In the genomic region with DNA sequence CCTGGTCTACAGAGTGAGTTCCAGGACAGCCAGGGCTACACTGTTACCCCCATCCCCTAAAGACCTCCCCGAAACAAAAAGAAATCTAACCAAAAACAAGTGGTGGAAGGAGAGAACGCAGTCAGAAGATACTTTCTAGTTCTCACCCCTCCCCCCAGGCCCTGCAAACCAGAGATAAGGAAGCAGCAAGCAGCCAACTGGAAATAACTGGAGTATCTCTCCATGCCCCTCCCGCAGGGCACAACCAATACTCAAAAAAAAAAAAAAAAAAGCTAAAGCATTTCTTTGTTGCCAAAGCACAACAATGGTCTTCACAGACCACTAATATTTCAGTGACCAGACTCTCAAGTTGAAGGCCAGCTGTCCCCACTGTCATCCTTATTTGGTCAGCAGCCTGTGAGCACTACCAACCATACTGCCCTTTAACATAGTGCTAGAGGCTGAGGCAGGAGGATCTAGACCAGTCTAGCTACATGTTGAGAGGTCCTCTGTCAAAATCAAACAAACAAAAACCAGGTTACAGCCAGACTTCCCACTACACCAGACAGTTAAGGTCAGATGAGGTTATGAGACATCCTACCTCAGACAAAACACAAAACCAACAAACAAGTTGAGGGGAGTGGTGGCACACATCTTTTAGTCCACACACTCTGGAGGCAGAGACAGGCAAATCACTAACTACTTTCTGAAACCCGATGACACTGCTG, we compare ENCODE assay signal across 12 mouse cellular contexts. TPM values are rescaled to one million over a fixed set of nuclear protein-coding genes. Genes with fewer than 3 reads are reported as not detected.
A peak's percentile ranks its signal among the peaks of the same experiment; 100 is the strongest.
DNase-seq lines count a peak whose midpoint lies in the region; ATAC-seq lines count a peak whose summit lies in the region.
"Had no signal": no experiment of that assay in that cellular context is flagged by ENCODE, and none has a peak within 500 bp of the region (broad histone marks: within the 10 kb centered on the region; RNA-seq: fewer than 3 reads in every experiment).

No protein-coding gene starts in this region.

- H3K9ac ChIP-seq in heart, embryonic 12.5 days: peak overlapping the region; percentile 27; the same call in 1 of the 2 replicates
- no peak overlapping the region for H3K9ac ChIP-seq in hindbrain, embryonic 15.5 days
- no peak overlapping the region for H3K9ac ChIP-seq in midbrain, embryonic 16.5 days (ENCODE audit: low read depth, low read length)
- H3K9ac ChIP-seq: lung, embryonic 15.5 days had no signal

- peak; percentile 41; the same call in 1 of the 2 replicates for ATAC-seq in heart, embryonic 12.5 days (ENCODE audit: insufficient number of reproducible peaks, low FRiP score)
- ATAC-seq in hindbrain, embryonic 15.5 days (ENCODE audit: low FRiP score, low read depth): no peak
- no peak for ATAC-seq in midbrain, embryonic 16.5 days

- peak overlapping the region; percentile 65 for H3K27ac ChIP-seq in heart, embryonic 12.5 days (ENCODE audit: poor library complexity, severe bottlenecking)
- H3K27ac ChIP-seq in hindbrain, embryonic 15.5 days (replicated peaks): no peak overlapping the region
- H3K27ac ChIP-seq in midbrain, embryonic 16.5 days (ENCODE audit: low read length): no peak overlapping the region
- H3K27ac ChIP-seq: lung, embryonic 15.5 days had no signal

- peak overlapping the region; percentile 94 for H3K4me2 ChIP-seq in heart, embryonic 12.5 days
- H3K4me2 ChIP-seq in hindbrain, embryonic 15.5 days: peak overlapping the region; percentile 82
- H3K4me2 ChIP-seq in midbrain, embryonic 16.5 days (ENCODE audit: low read length): peak overlapping the region; percentile 19; the same call in 1 of the 2 replicates

- no peak for DNase-seq in heart, postnatal 4 days
- DNase-seq in c-Kit-negative CD71-positive TER-119-positive erythroid progenitor cells, embryonic 14.5 days (ENCODE audit: low read depth, low spot score): peak; percentile 80
- no peak for DNase-seq in right cerebral cortex, postnatal 36 days (ENCODE audit: low spot score in 2 of 2)
- no peak for DNase-seq in adrenal gland, adult 18-20 months (ENCODE audit: low spot score in 2 of 2)
- no peak for DNase-seq in frontal cortex, postnatal 10 days (ENCODE audit: low spot score in 2 of 2)
- DNase-seq: adrenal gland, postnatal 10 days; gastrocnemius, postnatal 25 days; kidney, postnatal 14 days had no signal

- 26% methylated on average over 4 of the region's 4 CpGs for WGBS in heart, embryonic 12.5 days
- WGBS in hindbrain, embryonic 15.5 days: 70% methylated on average over 4 of the region's 4 CpGs
- 64% methylated on average over 4 of the region's 4 CpGs for WGBS in midbrain, embryonic 16.5 days

- no peaks in the 10 kb centered on the region for H3K27me3 ChIP-seq in heart, embryonic 12.5 days (replicated peaks)
- H3K27me3 ChIP-seq in hindbrain, embryonic 15.5 days: no peaks in the 10 kb centered on the region
- H3K27me3 ChIP-seq in midbrain, embryonic 16.5 days (ENCODE audit: control insufficient read depth, insufficient read depth, low read depth, low read length): no peaks in the 10 kb centered on the region
- H3K27me3 ChIP-seq: lung, embryonic 15.5 days had no signal

- peaks cover 34% of the 10 kb centered on the region for H3K4me1 ChIP-seq in heart, embryonic 12.5 days (replicated peaks)
- H3K4me1 ChIP-seq in hindbrain, embryonic 15.5 days (replicated peaks): peaks cover 33% of the 10 kb centered on the region
- H3K4me1 ChIP-seq in midbrain, embryonic 16.5 days (ENCODE audit: control insufficient read depth, insufficient read depth, low read length): peaks cover 30% of the 10 kb centered on the region

- peak overlapping the region; percentile 14 for H3K4me3 ChIP-seq in heart, embryonic 12.5 days
- H3K4me3 ChIP-seq in hindbrain, embryonic 15.5 days: no peak overlapping the region
- no peak overlapping the region for H3K4me3 ChIP-seq in midbrain, embryonic 16.5 days (ENCODE audit: low read depth, low read length)

- peaks cover 35% of the 10 kb centered on the region for H3K36me3 ChIP-seq in heart, embryonic 12.5 days
- peaks cover 33% of the 10 kb centered on the region for H3K36me3 ChIP-seq in hindbrain, embryonic 15.5 days
- peaks cover 21% of the 10 kb centered on the region for H3K36me3 ChIP-seq in midbrain, embryonic 16.5 days (ENCODE audit: control insufficient read depth, insufficient read depth, low read length)

- H3K9me3 ChIP-seq in heart, embryonic 12.5 days (replicated peaks): no peaks in the 10 kb centered on the region
- no peaks in the 10 kb centered on the region for H3K9me3 ChIP-seq in hindbrain, embryonic 15.5 days
- H3K9me3 ChIP-seq in midbrain, embryonic 16.5 days (replicated peaks; ENCODE audit: control insufficient read depth, low read length, poor library complexity, severe bottlenecking): no peaks in the 10 kb centered on the region
- H3K9me3 ChIP-seq: lung, embryonic 15.5 days had no signal

RNA-seq across cellular contexts. Expression of gene Stoml2, which starts 6.5 kb away (rescaled TPM):
- polyA plus RNA-seq in heart, embryonic 12.5 days (2016; fragmentation: Nextera tagmentation; extraction: Ambion mirVana): 208 and 219 TPM in 2 replicates
- total RNA-seq in heart, postnatal 4 days (2021): 100 to 1,000 TPM; 101 to 107 TPM
- polyA plus RNA-seq in hindbrain, embryonic 15.5 days (2015; fragmentation: Nextera tagmentation; extraction: Ambion mirVana): 227 and 236 TPM in 2 replicates
- 211 and 234 TPM in 2 replicates for polyA plus RNA-seq in midbrain, embryonic 16.5 days (2015; fragmentation: Nextera tagmentation; extraction: Ambion mirVana)
- 100 to 1,000 TPM; 159 to 223 TPM for total RNA-seq in adrenal gland, adult 18-20 months (2021)

RNA-seq across cellular contexts. Expression of gene Fam214b, which starts 8.0 kb away (rescaled TPM):
- 17.4 and 19.3 TPM in 2 replicates for polyA plus RNA-seq in heart, embryonic 12.5 days (2016; fragmentation: Nextera tagmentation; extraction: Ambion mirVana)
- 10 to 100 TPM; 20.4 to 20.7 TPM for total RNA-seq in heart, postnatal 4 days (2021)
- 37.5 and 38.9 TPM in 2 replicates for polyA plus RNA-seq in hindbrain, embryonic 15.5 days (2015; fragmentation: Nextera tagmentation; extraction: Ambion mirVana)
- polyA plus RNA-seq in midbrain, embryonic 16.5 days (2015; fragmentation: Nextera tagmentation; extraction: Ambion mirVana): 43.4 and 49.9 TPM in 2 replicates
- total RNA-seq in adrenal gland, adult 18-20 months (2021): 10 to 100 TPM; 54.7 to 58.2 TPM

RNA-seq across cellular contexts. Expression of gene Pigo, which starts 12.4 kb away (rescaled TPM):
- 15.8 and 18.7 TPM in 2 replicates for polyA plus RNA-seq in heart, embryonic 12.5 days (2016; fragmentation: Nextera tagmentation; extraction: Ambion mirVana)
- 10 to 100 TPM; 24.7 to 24.9 TPM for total RNA-seq in heart, postnatal 4 days (2021)
- polyA plus RNA-seq in hindbrain, embryonic 15.5 days (2015; fragmentation: Nextera tagmentation; extraction: Ambion mirVana): 28.9 and 29.6 TPM in 2 replicates
- 29.0 and 32.0 TPM in 2 replicates for polyA plus RNA-seq in midbrain, embryonic 16.5 days (2015; fragmentation: Nextera tagmentation; extraction: Ambion mirVana)
- 10 to 100 TPM; 14.0 to 15.9 TPM for total RNA-seq in adrenal gland, adult 18-20 months (2021)

RNA-seq across cellular contexts. Expression of gene Unc13b, which starts 20.7 kb away (rescaled TPM):
- 15.1 and 15.8 TPM in 2 replicates for polyA plus RNA-seq in heart, embryonic 12.5 days (2016; fragmentation: Nextera tagmentation; extraction: Ambion mirVana)
- 10 to 100 TPM; 39.9 to 42.1 TPM for total RNA-seq in heart, postnatal 4 days (2021)
- polyA plus RNA-seq in hindbrain, embryonic 15.5 days (2015; fragmentation: Nextera tagmentation; extraction: Ambion mirVana): 16.1 and 19.2 TPM in 2 replicates
- polyA plus RNA-seq in midbrain, embryonic 16.5 days (2015; fragmentation: Nextera tagmentation; extraction: Ambion mirVana): 19.5 and 20.8 TPM in 2 replicates
- total RNA-seq in adrenal gland, adult 18-20 months (2021): 10 to 100 TPM; 12.9 to 15.8 TPM

RNA-seq across cellular contexts. Expression of gene Fancg, which starts 27.7 kb away (rescaled TPM):
- polyA plus RNA-seq in heart, embryonic 12.5 days (2016; fragmentation: Nextera tagmentation; extraction: Ambion mirVana): 12.2 and 12.9 TPM in 2 replicates
- total RNA-seq in heart, postnatal 4 days (2021): 1 to 10 TPM; 7.4 to 8.2 TPM
- polyA plus RNA-seq in hindbrain, embryonic 15.5 days (2015; fragmentation: Nextera tagmentation; extraction: Ambion mirVana): 21.1 and 25.4 TPM in 2 replicates
- 26.9 and 30.0 TPM in 2 replicates for polyA plus RNA-seq in midbrain, embryonic 16.5 days (2015; fragmentation: Nextera tagmentation; extraction: Ambion mirVana)
- 1 to 10 TPM; 6.6 to 7.7 TPM for total RNA-seq in adrenal gland, adult 18-20 months (2021)

Comparison
In these comparisons a context has a peak if more than half of its experiments do, and no peak if none do; other contexts are left out.
1. H3K4me2 ChIP-seq: peak in every context shown above with its lines; median percentile 94 in heart, embryonic 12.5 days; 82 in hindbrain, embryonic 15.5 days; 19 in midbrain, embryonic 16.5 days.